Mouse (Mus musculus) lung, adult 2 months (tissue): Measurements from ENCODE around the gene Gsk3b.

Source experiments
- CTCF ChIP-seq: fragments of 200-500 bp; IDR thresholded peaks from 2 replicates; pipeline ENCODE4 v1.5.1; 2011; ENCODE audit warnings: mild to moderate bottlenecking, low read length, control low read depth; ENCODE audit not compliant: insufficient read depth
- POLR2A ChIP-seq: fragments of 200-500 bp; IDR thresholded peaks from 2 replicates; pipeline ENCODE4 v1.6.1; 2011; ENCODE audit warnings: low read depth, mild to moderate bottlenecking, control low read depth, low read length, borderline replicate concordance; ENCODE audit errors: extremely low read depth

GRCm38 (mm10) chr16:38283300-38283699 lies 194.5 kb downstream of the Gsk3b start:
- no peak for TF ChIP-seq CTCF
- TF ChIP-seq POLR2A, result no peak
